Mouse (Mus musculus): ENCODE data around the gene Sh3rf1. TPM values are rescaled to one million over a fixed set of nuclear protein-coding genes. Genes with fewer than 3 reads are reported as not detected.

Sh3rf1 gene
- polyA plus RNA-seq, 1 experiment from 2014 or later, result 18.1 TPM

- TF ChIP-seq CTCF (IDR thresholded peaks at IDR 0.05; ENCODE audit: low read depth), result no peak
- H3K9me3 ChIP-seq (replicated peaks; ENCODE audit: low read length), result no peaks in the 10 kb centered on the region
- H3K4me1 ChIP-seq (replicated peaks; ENCODE audit: insufficient read depth, low read length), result peaks cover 11% of the 10 kb centered on the region
- H3K4me2 ChIP-seq (ENCODE audit: low read length), result no peak overlapping the region
- DNase-seq (ENCODE audit: low spot score) (no peak), ATAC-seq (replicated peaks; ENCODE audit: low FRiP score, low read depth) (no peak)
- no peak overlapping the region for H3K27ac ChIP-seq
- H3K4me3 ChIP-seq (replicated peaks; ENCODE audit: low read depth, low read length), result no peak overlapping the region
- no peak overlapping the region for H3K9ac ChIP-seq (ENCODE audit: low read depth, low read length)
- H3K27me3 ChIP-seq (ENCODE audit: insufficient read depth, low read length), result no peaks in the 10 kb centered on the region
- 96% methylated on average over 2 of the region's 2 CpGs for WGBS
- no peaks in the 10 kb centered on the region for H3K36me3 ChIP-seq (ENCODE audit: insufficient read depth, low read length)
Observed at GRCm38 (mm10) chr8:61218439-61218838, 5.2 kb upstream of the Sh3rf1 start.

GRCm38 (mm10) chr8:61223283-61223682, 389 bp upstream of the Sh3rf1 start:
- H3K9me3 ChIP-seq (replicated peaks; ENCODE audit: low read length), result no peaks in the 10 kb centered on the region
- 36% methylated on average over 5 of the region's 5 CpGs for WGBS
- no peaks in the 10 kb centered on the region for H3K36me3 ChIP-seq (ENCODE audit: insufficient read depth, low read length)
- H3K4me2 ChIP-seq (ENCODE audit: low read length), result peak overlapping the region; percentile 83
- H3K4me1 ChIP-seq (replicated peaks; ENCODE audit: insufficient read depth, low read length), result peaks cover 9% of the 10 kb centered on the region
- no peaks in the 10 kb centered on the region for H3K27me3 ChIP-seq (ENCODE audit: insufficient read depth, low read length)
- H3K4me3 ChIP-seq (replicated peaks; ENCODE audit: low read depth, low read length), result peak overlapping the region; percentile 83
- peak overlapping the region; percentile 85; the same call in 1 of the 2 replicates for H3K27ac ChIP-seq
- no peak for ATAC-seq (replicated peaks; ENCODE audit: low FRiP score, low read depth)
- no peak for TF ChIP-seq CTCF (IDR thresholded peaks at IDR 0.05; ENCODE audit: low read depth)
- no peak for DNase-seq (ENCODE audit: low spot score)
- peak overlapping the region; percentile 89 for H3K9ac ChIP-seq (ENCODE audit: low read depth, low read length)

GRCm38 (mm10) chr8:61224380-61225092, 864 bp downstream of the Sh3rf1 start:
- DNase-seq (ENCODE audit: low spot score) (peak; percentile 72), ATAC-seq (replicated peaks; ENCODE audit: low FRiP score, low read depth) (peak; percentile 59)
- no peak; the same call in 1 of the 2 replicates for TF ChIP-seq CTCF (IDR thresholded peaks at IDR 0.05; ENCODE audit: low read depth)
- Histone ChIP-seq H3K9ac (ENCODE audit: low read depth, low read length) (peak overlapping the region; percentile 89), H3K36me3 (ENCODE audit: insufficient read depth, low read length) (no peaks in the 10 kb centered on the region), H3K27ac (peak overlapping the region; percentile 85), H3K4me1 (replicated peaks; ENCODE audit: insufficient read depth, low read length) (peaks cover 16% of the 10 kb centered on the region), H3K4me3 (replicated peaks; ENCODE audit: low read depth, low read length) (peak overlapping the region; percentile 83), H3K27me3 (ENCODE audit: insufficient read depth, low read length) (no peaks in the 10 kb centered on the region), H3K9me3 (replicated peaks; ENCODE audit: low read length) (no peaks in the 10 kb centered on the region), H3K4me2 (ENCODE audit: low read length) (peak overlapping the region; percentile 83)
- WGBS, result 0% methylated on average over 39 of the region's 41 CpGs

GRCm38 (mm10) chr8:61225581-61226395, 2.1 kb downstream of the Sh3rf1 start:
- WGBS, result 13% methylated on average over 20 of the region's 20 CpGs
- ATAC-seq (replicated peaks; ENCODE audit: low FRiP score, low read depth) (no peak), DNase-seq (ENCODE audit: low spot score) (peak; percentile 84)
- Histone ChIP-seq H3K9me3 (replicated peaks; ENCODE audit: low read length) (no peaks in the 10 kb centered on the region), H3K27me3 (ENCODE audit: insufficient read depth, low read length) (no peaks in the 10 kb centered on the region), H3K4me3 (replicated peaks; ENCODE audit: low read depth, low read length) (peak overlapping the region; percentile 83), H3K4me2 (ENCODE audit: low read length) (peak overlapping the region; percentile 83), H3K27ac (peak overlapping the region; percentile 85), H3K4me1 (replicated peaks; ENCODE audit: insufficient read depth, low read length) (peaks cover 23% of the 10 kb centered on the region), H3K9ac (ENCODE audit: low read depth, low read length) (peak overlapping the region; percentile 89), H3K36me3 (ENCODE audit: insufficient read depth, low read length) (no peaks in the 10 kb centered on the region)
- no peak for TF ChIP-seq CTCF (IDR thresholded peaks at IDR 0.05; ENCODE audit: low read depth)

- WGBS, result 50% methylated on average over 5 of the region's 5 CpGs
- no peak overlapping the region for H3K27ac ChIP-seq
Observed at GRCm38 (mm10) chr8:61226632-61227031, 3.0 kb downstream of the Sh3rf1 start.

GRCm38 (mm10) chr8:61228678-61229077, 5.0 kb downstream of the Sh3rf1 start:
- 38% methylated on average over 8 of the region's 8 CpGs for WGBS
- H3K27ac ChIP-seq, result no peak overlapping the region
- H3K9ac ChIP-seq (ENCODE audit: low read depth, low read length), result no peak overlapping the region
- peak; percentile 51 for DNase-seq (ENCODE audit: low spot score)
- TF ChIP-seq CTCF (IDR thresholded peaks at IDR 0.05; ENCODE audit: low read depth), result no peak
- no peaks in the 10 kb centered on the region for H3K36me3 ChIP-seq (ENCODE audit: insufficient read depth, low read length)
- H3K4me2 ChIP-seq (ENCODE audit: low read length), result peak overlapping the region; percentile 83
- H3K4me3 ChIP-seq (replicated peaks; ENCODE audit: low read depth, low read length), result no peak overlapping the region
- peaks cover 27% of the 10 kb centered on the region for H3K4me1 ChIP-seq (replicated peaks; ENCODE audit: insufficient read depth, low read length)
- no peaks in the 10 kb centered on the region for H3K27me3 ChIP-seq (ENCODE audit: insufficient read depth, low read length)
- H3K9me3 ChIP-seq (replicated peaks; ENCODE audit: low read length), result no peaks in the 10 kb centered on the region
- ATAC-seq (replicated peaks; ENCODE audit: low FRiP score, low read depth), result no peak

More at GRCm38 (mm10) chr8:61226632-61227031, 3.0 kb downstream of the Sh3rf1 start:
- H3K36me3 ChIP-seq (ENCODE audit: insufficient read depth, low read length), result no peaks in the 10 kb centered on the region
- H3K4me3 ChIP-seq (replicated peaks; ENCODE audit: low read depth, low read length), result peak overlapping the region; percentile 83
- no peak for TF ChIP-seq CTCF (IDR thresholded peaks at IDR 0.05; ENCODE audit: low read depth)
- DNase-seq (ENCODE audit: low spot score) (no peak), ATAC-seq (replicated peaks; ENCODE audit: low FRiP score, low read depth) (no peak)
- H3K4me1 ChIP-seq (replicated peaks; ENCODE audit: insufficient read depth, low read length), result peaks cover 23% of the 10 kb centered on the region
- peak overlapping the region; percentile 83 for H3K4me2 ChIP-seq (ENCODE audit: low read length)
- no peak overlapping the region for H3K9ac ChIP-seq (ENCODE audit: low read depth, low read length)
- H3K27me3 ChIP-seq (ENCODE audit: insufficient read depth, low read length), result no peaks in the 10 kb centered on the region
- no peaks in the 10 kb centered on the region for H3K9me3 ChIP-seq (replicated peaks; ENCODE audit: low read length)
